Mouse (Mus musculus): Measurements from ENCODE around the gene Pknox1. TPM values are rescaled to one million over a fixed set of nuclear protein-coding genes. Genes with fewer than 3 reads are reported as not detected.
"Not testable (repeated sequence)": the region's sequence is repeated elsewhere in the genome, so short reads cannot be mapped to it uniquely, and the experiment has no call there.

The Pknox1 gene
- 10 to 100 TPM; 16.4 to 17.5 TPM for total RNA-seq (2021)
- long read RNA-seq, full-length matches to known transcripts = 8 of 11 reads
- long read RNA-seq, partial matches to known transcripts = 1 of 11 reads
- long read RNA-seq, other reads (novel, unspliced or antisense) = 2 of 11 reads

DNA sequence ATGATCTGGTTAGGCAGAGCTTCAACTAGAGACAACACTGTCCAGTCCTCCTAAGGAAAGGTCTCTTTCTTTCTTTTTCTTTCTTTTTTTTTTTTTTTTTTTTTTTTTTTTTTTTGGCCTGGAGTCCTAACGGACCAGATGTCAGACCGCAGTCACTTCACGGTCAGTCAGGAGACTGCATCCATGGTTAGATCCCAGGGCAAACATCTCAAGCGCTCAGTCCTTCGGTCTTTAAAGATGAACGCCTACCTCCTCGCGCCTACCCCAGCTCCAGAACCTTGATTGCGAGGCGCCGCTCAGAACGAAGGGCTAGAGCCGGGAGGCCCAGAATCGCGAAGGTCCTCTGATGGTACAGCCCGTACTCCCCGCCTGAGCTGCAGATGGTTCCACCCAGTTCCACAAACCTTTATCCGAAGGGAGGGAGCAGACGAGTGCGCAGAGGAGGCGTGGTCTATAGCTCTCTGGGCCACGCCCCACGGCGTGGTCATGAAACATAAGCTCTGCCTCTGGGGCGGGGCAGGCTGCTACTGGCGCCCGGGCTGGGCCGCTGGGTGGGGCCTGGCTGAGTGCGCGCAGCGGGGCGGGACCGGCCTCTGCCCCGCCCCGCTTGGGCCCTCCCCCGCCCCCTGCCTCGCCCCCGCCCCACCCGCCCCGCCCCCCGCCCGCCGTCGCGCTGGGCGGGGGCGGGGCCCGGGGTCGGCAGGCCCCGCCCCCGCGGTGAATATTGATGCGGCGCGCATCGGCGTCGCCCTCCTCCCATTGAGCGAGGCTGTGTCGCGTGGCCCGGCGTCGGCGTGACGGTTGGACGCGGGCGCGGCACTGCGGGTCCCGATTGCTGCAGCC lies at the start of gene Pknox1:
Gene Pknox1, plus strand, starts transcription at position 720 of the 843 bp plus-strand sequence.
- peak; percentile 97 to 98 for DNase-seq (ENCODE audit: low spot score in 2 of 2)

DNA sequence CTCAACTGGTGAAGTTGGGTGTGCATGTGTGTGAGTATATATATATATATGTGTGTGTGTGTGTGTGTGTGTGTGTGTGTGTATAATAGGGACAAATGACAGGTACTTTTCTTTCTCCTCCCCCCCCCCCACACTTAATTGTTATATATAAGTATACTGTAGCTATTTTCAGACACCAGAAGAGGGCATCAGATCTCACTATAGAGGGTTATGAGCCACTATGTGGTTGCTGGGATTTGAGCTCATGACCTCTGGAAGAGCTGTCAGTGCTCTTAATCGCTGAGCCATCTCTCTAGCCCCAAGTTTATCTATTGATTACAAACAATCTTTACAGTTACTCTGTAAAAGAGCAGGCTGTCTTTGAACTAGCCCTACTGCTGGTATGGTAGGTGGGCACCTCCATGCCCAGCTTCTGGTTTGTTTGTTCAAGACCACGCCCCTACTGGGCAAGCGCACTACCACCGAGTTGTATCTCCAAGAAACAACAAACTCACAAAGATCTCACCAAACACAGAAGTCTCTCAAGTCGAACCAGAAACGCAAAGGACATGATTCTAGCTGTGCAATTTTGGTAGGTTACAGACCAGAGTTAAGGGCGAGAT lies 45.1 kb upstream of the Pknox1 start:
- no peak for DNase-seq (ENCODE audit: low spot score in 2 of 2)

DNA sequence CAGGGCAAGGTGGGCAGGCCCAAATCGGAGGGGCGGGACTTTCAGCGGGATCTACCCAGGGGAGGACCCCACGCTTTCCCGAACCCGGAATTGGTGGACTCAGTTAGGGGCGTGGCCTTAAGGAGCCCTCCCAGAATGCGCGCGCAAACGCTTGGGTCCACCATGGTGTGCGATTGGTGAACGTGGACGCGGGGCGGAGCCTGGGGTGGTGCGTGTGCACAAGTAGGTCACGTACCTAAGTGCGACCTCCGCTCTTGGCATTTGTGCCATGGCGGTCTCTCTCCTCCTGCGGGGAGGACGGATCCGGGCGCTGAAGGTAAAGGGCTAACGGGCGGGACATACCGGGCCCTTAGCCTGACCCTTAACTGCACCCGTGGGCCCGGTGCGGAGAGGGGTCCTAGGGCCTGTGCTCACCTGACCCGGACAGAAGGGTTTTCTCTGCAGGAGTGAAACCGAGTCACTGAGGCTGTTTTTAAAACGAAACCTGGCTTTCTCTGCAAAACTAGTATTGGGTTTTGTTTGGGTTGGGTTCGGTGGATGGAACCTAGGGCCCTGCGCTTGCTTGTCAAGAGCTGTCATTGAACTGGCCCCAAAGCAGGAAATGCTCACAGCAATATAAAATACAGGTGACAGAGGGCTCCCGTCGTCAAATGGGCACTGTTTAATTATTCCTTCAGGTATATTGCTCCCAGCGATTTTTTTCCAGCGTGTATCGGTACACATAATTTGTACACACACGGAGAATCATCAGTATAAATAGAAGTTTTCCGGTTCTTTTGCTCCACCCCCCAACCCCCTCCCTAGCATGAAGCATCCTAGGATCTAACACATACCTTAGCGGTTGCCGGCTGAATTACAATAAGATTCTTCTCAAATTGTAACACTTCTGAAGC lies 44.3 kb upstream of the Pknox1 start, which contains the start of the genes Wdr4 and Ndufv3:
Gene Wdr4, minus strand, starts transcription at position 35 of the 893 bp plus-strand sequence.
Gene Ndufv3, plus strand, starts transcription at position 170 of the 893 bp plus-strand sequence.
- DNase-seq (ENCODE audit: low spot score in 2 of 2) = peak; percentile 97 to 98

DNA sequence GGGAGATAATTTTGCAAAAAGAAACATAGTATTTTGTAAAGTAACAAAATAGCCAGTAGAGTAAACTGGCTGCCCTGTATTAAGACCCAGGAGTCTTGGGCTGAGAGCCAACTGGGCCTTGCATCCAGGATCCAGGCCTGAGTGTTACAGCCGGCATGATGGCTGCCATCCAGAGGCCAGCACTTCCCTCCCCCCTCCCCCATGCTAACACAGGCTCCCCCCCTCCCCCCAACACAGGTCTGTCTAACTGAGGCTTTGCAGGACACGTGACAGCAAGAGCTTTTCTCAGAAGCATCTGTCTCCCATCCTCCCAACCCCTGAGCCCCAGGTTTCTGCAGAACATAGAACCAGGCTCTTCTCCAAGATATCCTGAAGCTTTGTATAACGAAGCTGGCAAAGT lies 43.6 kb upstream of the Pknox1 start:
- DNase-seq (ENCODE audit: low spot score in 2 of 2) = peak; percentile 41 to 60

DNA sequence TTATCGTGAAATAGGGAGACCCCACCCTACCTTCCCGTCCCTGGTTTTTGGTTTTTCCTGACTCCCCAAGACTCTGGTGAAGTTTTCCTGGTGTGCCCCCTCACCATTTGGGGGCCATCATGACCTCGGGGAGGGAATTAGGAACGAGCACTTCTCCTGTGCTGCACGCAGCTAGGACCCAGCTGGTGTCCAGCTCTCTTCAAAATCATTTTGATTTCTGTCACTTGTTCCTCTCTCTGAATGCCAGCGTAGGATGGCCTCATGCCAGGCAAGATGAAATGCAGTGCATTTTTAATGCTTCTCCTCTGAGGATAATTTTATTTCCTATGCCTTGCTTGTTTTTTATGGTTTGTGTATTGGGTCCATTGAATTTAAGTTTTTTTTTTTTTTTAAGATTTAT lies 42.6 kb upstream of the Pknox1 start:
- no peak for DNase-seq (ENCODE audit: low spot score in 2 of 2)

DNA sequence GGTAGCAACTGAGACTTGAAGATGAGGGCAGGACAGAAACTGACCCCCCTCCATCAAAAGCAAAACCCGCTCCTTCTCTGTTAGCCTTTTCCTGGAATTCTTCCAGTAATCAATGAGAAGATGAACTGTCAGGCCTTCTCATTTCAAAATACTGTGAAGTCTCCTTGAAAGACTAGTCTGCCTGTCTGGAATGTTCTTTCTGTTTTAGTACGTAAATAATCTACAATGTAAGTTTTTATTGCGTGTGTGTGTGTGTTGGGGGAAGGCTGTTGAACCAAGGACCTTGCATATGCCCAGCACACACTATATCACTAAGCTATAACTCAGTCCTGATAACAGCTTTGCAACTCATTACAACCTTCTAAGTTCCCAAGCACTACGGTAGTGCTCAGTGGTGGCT lies 39.4 kb upstream of the Pknox1 start:
- DNase-seq (ENCODE audit: low spot score in 2 of 2) = no peak

DNA sequence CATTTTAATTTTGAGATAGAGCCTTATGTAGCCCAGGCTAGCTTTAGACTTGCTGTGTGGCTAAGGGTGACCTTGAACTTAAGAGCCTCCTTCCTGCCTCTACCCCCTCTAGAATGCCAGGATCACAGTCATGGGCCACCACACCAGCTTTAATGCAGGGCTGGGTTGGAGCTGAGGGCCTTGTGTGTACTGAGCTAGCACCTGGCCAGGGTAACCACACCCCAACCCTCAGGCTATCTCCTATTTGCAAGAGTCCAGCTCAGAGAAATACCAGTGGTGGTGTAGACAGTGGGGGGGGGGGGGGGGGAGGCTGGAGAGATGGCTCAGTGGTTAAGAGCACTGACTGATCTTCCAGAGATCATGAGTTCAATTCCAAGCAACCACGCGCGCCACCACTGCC lies 38.7 kb upstream of the Pknox1 start:
- DNase-seq (ENCODE audit: low spot score in 2 of 2) = no peak

DNA sequence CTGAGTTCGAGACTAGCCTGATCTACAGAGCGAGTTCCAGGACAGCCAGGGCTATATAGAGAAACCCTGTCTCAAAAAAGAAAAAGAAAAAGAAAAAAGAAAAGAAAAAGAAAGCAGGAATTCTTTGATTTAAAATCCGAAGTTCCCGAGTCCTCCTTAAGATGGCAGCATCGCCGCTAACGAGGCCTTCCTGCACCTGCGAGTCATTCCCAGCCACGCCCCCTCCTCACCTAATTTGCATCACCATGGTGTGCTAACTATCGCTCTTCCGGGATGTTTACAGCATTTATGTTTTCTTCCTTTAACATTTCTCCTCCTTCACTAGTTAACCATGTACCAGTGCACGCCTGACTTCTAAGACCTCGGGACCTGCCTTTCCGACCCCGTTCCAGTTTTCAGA lies 35.2 kb upstream of the Pknox1 start:
- DNase-seq (ENCODE audit: low spot score in 2 of 2) = peak; percentile 30 to 47

DNA sequence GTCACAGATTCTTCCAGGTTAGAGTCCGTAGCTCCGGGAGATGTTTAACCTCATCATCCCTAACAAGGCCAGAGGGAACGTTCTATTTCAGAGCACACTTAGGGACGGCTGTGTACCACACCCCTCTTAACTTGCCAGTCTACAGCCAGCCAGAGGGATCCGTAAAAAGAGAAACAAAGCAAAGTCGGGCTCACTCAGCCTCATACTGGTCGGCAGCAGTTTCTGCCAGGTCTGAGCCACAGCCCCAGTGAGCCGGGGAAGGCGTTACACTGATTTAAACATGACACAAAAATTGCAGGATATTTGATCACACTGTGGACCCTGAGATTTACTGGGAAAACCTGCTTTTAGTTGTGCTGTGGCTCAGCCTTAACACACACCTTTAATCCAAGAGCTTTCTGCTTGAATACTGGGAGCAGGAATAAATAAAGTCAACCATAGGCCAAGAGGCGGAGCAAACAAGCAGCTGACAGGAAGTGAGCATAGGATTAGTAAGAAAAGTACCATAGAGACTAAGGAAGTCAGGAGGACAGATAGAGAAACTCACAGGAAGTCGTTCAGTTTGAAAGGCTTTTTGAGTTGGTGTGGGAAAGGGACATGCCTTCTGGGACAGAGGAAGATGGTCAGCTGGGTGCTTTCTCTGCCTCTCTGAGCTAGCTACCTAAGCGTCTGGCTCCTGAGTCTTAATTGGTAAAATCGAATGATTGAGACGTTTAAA lies 32.9 kb upstream of the Pknox1 start:
- DNase-seq (ENCODE audit: low spot score in 2 of 2) = no peak

DNA sequence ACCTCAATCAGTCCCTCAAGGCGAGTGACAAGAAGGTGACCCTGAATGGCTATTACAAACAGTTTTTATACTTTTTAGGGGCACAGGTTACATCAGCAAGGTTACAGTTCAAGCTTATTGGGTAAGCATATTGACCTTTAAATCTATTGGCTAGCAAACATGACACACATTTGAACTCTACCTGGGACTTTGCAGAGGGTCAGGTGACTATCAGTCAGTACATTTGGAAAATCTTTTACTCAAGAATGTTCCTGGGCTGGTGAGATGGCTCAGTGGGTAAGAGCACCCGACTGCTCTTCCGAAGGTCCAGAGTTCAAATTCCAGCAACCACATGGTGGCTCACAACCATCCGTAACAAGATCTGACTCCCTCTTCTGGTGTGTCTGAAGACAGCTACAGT lies 32.2 kb upstream of the Pknox1 start:
- DNase-seq (ENCODE audit: low spot score in 2 of 2) = not testable (repeated sequence)

DNA sequence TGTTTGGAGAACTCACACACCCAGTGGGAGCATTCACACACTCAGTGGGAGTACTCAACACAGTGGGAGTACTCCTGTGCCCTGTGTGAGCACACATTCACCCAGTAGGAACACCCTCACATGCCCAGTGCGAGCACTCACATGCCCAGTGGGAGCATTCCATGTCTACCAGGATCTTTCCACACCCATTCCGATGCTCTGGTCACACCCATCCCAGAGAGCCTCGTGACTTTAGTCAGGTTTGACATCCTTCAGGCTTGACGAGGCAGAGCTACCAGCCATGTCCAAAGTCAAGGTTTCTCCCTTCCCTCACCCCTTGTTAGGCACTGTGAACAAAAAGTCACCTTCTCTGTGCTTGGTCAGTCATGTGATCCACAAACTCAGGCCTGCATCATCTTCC lies 29.2 kb upstream of the Pknox1 start:
- DNase-seq (ENCODE audit: low spot score in 2 of 2) = peak in 1 of 2 experiments; percentile 35

DNA sequence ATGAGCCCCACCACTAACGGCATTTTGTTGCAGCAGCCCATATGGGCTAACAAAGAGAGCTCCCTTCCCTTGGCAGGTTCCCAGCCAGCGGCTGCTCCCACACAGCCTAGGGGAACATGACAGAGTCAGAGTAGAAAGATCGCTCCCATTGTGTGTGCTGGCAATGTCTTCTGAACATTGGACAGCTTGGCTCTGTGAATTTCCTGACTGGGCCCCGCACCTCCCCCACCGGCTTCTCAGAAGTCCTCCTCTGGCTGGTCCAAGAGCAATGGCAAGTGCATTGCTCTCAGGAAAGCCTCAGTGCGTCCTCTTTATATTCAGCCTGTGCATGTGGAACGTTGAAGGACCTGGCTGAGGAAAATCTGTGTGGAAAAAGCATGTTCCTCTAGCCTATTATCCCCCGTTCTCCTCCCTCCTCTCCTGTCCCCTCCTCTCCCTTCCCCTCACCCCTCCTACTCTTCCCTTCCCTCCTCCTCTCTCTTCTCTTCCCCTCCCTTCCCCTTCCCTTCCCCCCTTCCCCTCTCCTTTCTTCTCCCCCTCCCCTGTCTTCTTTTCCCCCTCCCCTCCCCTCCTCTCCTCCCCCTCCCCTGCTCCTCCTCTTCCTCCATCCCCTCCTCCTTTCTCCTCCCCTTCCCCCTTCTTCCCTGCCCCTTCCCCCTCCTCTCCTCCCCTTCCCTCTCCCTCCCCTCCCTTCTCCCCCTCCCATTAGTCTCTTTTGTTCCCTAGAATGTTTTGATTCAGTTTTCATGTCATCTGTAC lies 28.5 kb upstream of the Pknox1 start:
- DNase-seq (ENCODE audit: low spot score in 2 of 2) = peak; percentile 73 to 78

DNA sequence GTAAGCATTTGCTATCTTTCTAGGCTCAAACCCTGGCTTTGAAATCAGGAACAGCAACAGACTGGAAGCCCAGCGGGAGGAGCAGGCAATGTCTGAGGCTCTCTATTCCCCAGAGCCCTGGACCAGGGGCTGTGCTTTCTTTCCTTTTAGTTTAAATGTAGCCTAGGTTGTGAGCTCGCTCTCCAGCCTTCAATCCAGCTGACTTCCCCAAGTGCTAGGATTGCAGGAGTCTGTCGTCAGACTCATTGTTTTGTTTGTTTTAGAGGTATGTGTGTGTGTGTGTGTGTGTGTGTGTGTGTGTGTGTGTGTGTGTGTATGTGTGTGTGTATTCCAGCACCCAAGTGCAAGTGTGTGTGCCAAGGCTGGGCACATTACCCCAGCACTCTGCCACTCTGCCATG lies 24.4 kb upstream of the Pknox1 start:
- DNase-seq (ENCODE audit: low spot score in 2 of 2) = no peak

DNA sequence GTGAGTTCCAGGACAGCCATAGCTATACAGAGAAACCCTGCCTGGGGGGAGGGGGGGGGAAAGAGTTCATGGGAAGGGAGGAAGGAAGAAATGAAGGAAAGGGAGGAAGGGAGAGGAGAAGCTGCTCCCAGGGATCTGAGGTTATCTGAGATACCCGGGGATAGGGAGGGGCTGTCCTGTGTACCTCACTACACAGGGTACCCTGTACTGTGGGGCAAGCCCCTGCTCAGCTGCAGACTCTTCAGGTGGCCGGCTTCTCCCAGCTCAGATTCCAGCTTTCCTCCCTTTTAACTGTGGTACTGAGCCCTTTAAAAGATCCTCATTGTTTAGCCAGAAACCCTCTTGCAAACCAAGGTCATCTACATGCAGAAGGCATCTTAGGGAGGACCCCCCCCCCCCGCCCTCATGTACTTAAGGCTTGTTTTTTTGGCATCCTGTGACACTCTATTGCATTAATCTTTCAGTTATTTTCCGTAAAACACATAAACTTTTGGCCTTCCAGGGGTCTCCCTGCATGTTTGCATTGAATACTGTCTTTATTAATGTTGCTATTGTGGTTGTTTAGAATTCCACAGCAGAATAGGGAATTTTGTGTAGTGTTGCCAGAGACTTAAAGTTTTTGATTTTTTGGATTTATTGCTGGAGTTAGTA lies 23.6 kb upstream of the Pknox1 start:
- DNase-seq (ENCODE audit: low spot score in 2 of 2) = no peak

DNA sequence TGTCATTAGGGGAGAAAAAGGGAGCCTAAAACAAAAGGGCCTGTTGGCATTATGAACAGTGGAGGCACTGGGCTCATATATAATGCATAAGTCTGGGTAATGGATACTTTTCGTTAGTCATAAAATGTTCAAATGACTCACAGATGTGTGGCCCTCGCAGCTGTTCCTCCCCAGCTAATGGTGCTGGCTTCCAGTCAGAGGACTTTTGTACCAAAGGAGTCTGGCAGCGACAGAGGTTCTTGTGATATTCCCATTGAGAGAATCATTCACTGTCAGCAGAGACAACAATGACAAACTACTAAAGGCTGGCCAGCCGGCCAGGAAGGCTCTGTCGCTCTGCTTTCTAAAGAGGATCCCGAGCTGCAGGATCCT lies 23.1 kb upstream of the Pknox1 start:
- no peak for DNase-seq (ENCODE audit: low spot score in 2 of 2)

DNA sequence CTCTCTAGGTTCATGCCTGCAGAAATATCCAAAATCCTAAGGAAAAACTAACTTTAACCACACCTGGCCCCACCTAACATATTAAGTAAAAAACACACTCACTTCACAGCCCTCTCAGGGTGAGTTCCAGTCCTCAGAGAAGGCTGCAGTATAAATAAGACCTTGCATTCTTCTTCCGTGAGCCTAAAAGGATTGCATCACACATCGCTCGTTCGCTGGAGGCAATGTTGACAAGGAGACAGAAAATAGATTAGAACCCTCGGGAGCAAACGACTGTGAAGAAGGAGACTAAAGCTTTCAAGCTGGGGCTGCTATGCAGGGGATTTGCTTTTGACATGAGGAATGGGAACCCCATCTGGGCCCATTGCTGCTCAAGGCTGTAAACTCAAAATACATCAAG lies 21.0 kb upstream of the Pknox1 start:
- DNase-seq (ENCODE audit: low spot score in 2 of 2) = no peak

DNA sequence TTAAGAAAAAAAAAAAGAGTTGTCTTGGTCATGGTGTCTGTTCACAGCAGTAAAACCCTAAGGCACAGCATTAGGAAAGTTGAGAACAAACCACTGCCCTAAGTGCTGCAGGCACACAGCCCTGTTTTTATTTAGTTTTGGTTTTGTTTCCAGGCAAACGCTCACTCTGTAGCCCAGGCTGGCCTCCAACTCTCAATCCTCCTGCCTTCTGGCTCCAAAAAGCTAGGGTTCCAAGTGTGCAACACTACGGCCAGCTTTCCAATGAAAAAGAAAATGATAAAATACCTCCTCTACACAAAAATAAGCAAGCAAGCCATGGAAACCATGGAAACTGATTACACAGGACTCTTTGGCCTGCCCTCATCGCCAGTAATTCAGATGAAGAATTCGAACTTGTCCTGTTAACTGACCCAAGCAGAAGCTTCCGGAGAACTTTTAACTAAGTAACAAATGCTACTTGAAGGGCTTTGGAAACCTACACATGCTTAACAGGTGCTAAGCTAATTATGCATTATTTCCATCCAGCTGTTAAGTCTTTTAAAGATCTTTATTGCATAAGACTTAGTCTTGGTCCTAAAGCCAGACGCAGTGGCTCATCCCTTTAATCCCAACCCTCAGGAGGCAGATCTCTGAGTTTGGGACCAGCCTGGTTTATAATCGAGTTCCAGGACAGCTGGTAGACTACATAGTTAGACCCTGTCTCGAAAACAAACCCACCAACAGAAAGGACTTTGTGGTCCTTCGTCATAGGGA lies 17.9 kb upstream of the Pknox1 start:
- DNase-seq (ENCODE audit: low spot score in 2 of 2) = no peak

DNA sequence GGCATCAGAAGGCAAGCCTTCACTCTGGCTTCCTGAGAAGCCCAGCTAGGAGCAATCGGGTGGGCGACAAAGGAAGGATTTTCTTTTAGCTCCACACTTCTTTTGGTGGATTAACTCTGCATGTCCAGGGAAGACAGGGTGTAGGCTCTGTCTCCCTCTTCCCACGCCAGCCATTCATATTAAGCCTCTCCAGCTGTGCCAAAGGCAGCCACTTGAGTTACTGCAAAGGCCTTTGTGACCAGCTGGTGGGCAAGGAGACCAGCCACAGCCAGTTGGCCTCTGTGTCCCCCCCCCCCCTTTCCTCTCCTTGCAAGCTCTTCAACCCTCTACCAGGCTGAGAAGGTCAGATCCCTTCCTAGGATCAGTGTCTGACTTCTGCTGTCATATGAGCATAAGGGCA lies 16.6 kb upstream of the Pknox1 start:
- no peak for DNase-seq (ENCODE audit: low spot score in 2 of 2)

DNA sequence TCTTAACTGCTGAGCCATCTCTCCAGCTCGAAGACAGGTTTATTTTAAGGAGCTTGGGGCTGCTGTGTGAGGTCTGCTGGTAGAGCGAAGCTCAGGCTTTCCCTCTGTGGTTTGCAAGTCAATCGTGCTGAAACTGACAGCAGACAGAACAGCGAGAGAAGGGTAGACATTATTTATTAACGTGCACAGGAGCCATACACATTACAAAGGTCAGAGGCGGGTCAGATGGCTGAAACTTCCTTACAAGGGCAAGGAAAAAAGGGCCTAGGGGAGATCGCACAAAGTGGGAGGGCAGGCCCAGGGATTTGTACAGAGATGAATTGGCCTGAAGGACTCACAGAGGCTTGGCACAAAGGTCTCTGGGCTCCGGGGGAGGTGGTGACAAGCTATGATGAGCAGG lies 15.1 kb upstream of the Pknox1 start:
- no peak for DNase-seq (ENCODE audit: low spot score in 2 of 2)

Measured in layer of hippocampus, postnatal 10 days (tissue).